Comparison of ENCODE assay signal across 8 mouse cellular contexts in the genomic region with DNA sequence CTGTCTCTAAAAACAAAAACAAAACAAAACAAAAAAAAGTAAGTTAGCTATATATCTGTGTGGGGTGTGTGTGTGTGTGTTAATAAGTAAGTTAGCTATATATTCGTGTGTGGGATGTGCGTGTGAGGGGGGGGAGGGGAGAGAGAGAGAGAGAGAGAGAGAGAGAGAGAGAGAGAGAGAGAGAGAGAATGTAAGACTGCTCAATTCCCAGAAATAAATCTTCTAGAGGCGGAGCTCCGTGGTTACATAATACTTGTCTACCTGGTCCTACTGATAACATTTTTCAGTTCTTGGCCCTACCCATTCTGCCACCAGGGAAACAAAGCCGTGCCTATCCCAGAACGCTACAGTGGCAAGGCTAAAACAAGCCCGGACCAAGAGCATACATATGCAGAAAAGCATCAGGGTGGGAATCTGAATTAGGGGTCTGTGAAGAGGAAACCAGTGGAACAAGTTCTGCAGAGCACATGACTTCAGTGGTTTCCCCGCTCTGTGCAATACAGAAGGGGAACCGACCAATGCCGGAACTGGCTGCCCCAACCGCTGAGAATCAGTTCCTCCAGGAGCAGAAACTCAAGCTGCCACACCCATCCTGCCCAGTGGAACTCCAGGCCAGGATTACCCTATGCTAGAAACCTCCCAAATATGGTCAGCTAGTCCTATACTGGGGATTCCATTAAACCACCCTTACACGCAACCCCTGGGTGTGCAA. TPM values are rescaled to one million over a fixed set of nuclear protein-coding genes. Genes with fewer than 3 reads are reported as not detected.
A peak's percentile ranks its signal among the peaks of the same experiment; 100 is the strongest.
DNase-seq lines count a peak whose midpoint lies in the region; TF ChIP-seq lines count a peak whose summit lies in the region.
"Had no signal": no experiment of that assay in that cellular context is flagged by ENCODE, and none has a peak within 500 bp of the region (broad histone marks: within the 10 kb centered on the region; RNA-seq: fewer than 3 reads in every experiment).

No protein-coding gene starts in this region.

- DNase-seq in ES-CJ7 (ENCODE audit: low read depth, low spot score): peak; percentile 89
- peak; percentile 79 for DNase-seq in c-Kit-positive CD71-negative TER-119-negative erythroid progenitor cells, embryonic 14.5 days (ENCODE audit: low read depth)
- DNase-seq in heart, postnatal 14 days: peak; percentile 57 to 58
- peak; percentile 46 for DNase-seq in liver, adult 2 months (ENCODE audit: extremely low read depth, low read depth, low spot score)
- no peak for DNase-seq in layer of hippocampus, postnatal 36 days
- DNase-seq in right cerebral cortex, postnatal 4 days: no peak

- no peak for TF ChIP-seq CTCF in liver, adult 2 months (IDR thresholded peaks at IDR 0.05; ENCODE audit: low read depth, low read length)
- no peak for TF ChIP-seq CTCF in small intestine, adult 2 months (IDR thresholded peaks at IDR 0.05; ENCODE audit: extremely low read depth, insufficient read length, insufficient replicate concordance, low read depth, low read length)

- intact Hi-C loops in heart, postnatal 14 days (cut with DNase I): no loop called here

- H3K27ac ChIP-seq in liver, adult 2 months (replicated peaks; ENCODE audit: insufficient read depth, low read depth, low read length): peak overlapping the region; percentile 10; the same call in 1 of the 2 replicates
- H3K27ac ChIP-seq in small intestine, adult 2 months (ENCODE audit: insufficient read depth, low read depth, low read length): peak overlapping the region; percentile 89
- H3K27ac ChIP-seq: midbrain, embryonic 12.5 days had no signal

- no peak for TF ChIP-seq POLR2A in liver, adult 2 months (IDR thresholded peaks at IDR 0.05; ENCODE audit: extremely low read depth, insufficient read depth, low read length)
- peak; percentile 31; the same call in 1 of the 2 replicates for TF ChIP-seq POLR2A in small intestine, adult 2 months (IDR thresholded peaks at IDR 0.05; ENCODE audit: low read depth, low read length)

- H3K4me1 ChIP-seq in liver, adult 2 months (ENCODE audit: control insufficient read depth, insufficient read depth, low read length): no peaks in the 10 kb centered on the region; the same call in none of the 2 replicates
- H3K4me1 ChIP-seq in small intestine, adult 2 months (ENCODE audit: control insufficient read depth, insufficient read depth, insufficient read length, low read length): peaks cover 44% of the 10 kb centered on the region

- no peak overlapping the region for H3K4me3 ChIP-seq in liver, adult 2 months (ENCODE audit: insufficient read depth, low read depth, low read length)
- H3K4me3 ChIP-seq in small intestine, adult 2 months (ENCODE audit: low read depth, low read length): peak overlapping the region; percentile 15
- H3K4me3 ChIP-seq: midbrain, embryonic 12.5 days had no signal

- no peak overlapping the region for H3K9ac ChIP-seq in liver, adult 2 months (ENCODE audit: low read depth, low read length)
- H3K9ac ChIP-seq: midbrain, embryonic 12.5 days had no signal

- no peaks in the 10 kb centered on the region for H3K36me3 ChIP-seq in liver, adult 2 months (ENCODE audit: control insufficient read depth, insufficient read depth, low read length)
- H3K36me3 ChIP-seq in small intestine, adult 2 months (ENCODE audit: control insufficient read depth, insufficient read depth, low read length): peaks cover 6% of the 10 kb centered on the region; the same call in 1 of the 2 replicates
- H3K36me3 ChIP-seq: midbrain, embryonic 12.5 days had no signal

- 86% methylated on average over 12 of the region's 12 CpGs for WGBS in liver, adult 2 months
- WGBS in small intestine, adult 2 months: 16% methylated on average over 12 of the region's 12 CpGs

- no peaks in the 10 kb centered on the region; the same call in 1 of the 2 replicates for H3K79me2 ChIP-seq in liver, adult 2 months (ENCODE audit: control insufficient read depth, insufficient read depth, low read length)

- no peaks in the 10 kb centered on the region for H3K27me3 ChIP-seq in liver, adult 2 months (ENCODE audit: control insufficient read depth, insufficient read depth, low read length)
- H3K27me3 ChIP-seq in small intestine, adult 2 months (ENCODE audit: control insufficient read depth, insufficient read depth, low read length): no peaks in the 10 kb centered on the region
- H3K27me3 ChIP-seq: midbrain, embryonic 12.5 days had no signal

RNA-seq across cellular contexts. Expression of gene Iqgap1, which starts 46.7 kb away (rescaled TPM):
- total RNA-seq in heart, postnatal 14 days (2021): 10 to 100 TPM; 60.2 to 61.0 TPM
- total RNA-seq in liver, adult 2 months (2014; rRNA removed): 7.8 and 9.2 TPM in 2 replicates
- polyA plus RNA-seq in liver, adult 2 months (2012; rRNA removed): 2.6 and 2.8 TPM in 2 replicates
- 16.5 and 28.9 TPM in 2 replicates for polyA plus RNA-seq in small intestine, adult 2 months (2012; rRNA removed)
- 10 to 100 TPM; 19.5 to 23.9 TPM for total RNA-seq in layer of hippocampus, postnatal 36 days (2021)

Comparison
In these comparisons a context has a peak if more than half of its experiments do, and no peak if none do; other contexts are left out.
1. DNase-seq: peak in ES-CJ7 (single experiment), c-Kit-positive CD71-negative TER-119-negative erythroid progenitor cells, embryonic 14.5 days (single experiment), heart, postnatal 14 days (2 of 2) and liver, adult 2 months (single experiment); none in layer of hippocampus, postnatal 36 days (0 of 2) and right cerebral cortex, postnatal 4 days (single experiment).